Mouse (Mus musculus): ENCODE measurements around the gene A130010J15Rik. TPM values are rescaled to one million over a fixed set of nuclear protein-coding genes. Genes with fewer than 3 reads are reported as not detected.

Gene A130010J15Rik
- total and polyA plus RNA-seq, 2 experiments, result 3.5 to 8.1 TPM

GRCm38 (mm10) chr1:193195169-193195810, 27.4 kb downstream of the A130010J15Rik start:
- Histone ChIP-seq H3K4me3 (ENCODE audit: insufficient read depth, low read depth, low read length) (no peak overlapping the region), H3K9ac (ENCODE audit: low read depth, low read length) (no peak overlapping the region), H3K4me1 (ENCODE audit: control insufficient read depth, insufficient read depth, low read length) (no peaks in the 10 kb centered on the region), H3K27ac (replicated peaks; ENCODE audit: insufficient read depth, low read depth, low read length) (no peak overlapping the region), H3K79me2 (ENCODE audit: control insufficient read depth, insufficient read depth, low read length) (no peaks in the 10 kb centered on the region), H3K27me3 (ENCODE audit: control insufficient read depth, insufficient read depth, low read length) (no peaks in the 10 kb centered on the region), H3K36me3 (ENCODE audit: control insufficient read depth, insufficient read depth, low read length) (no peaks in the 10 kb centered on the region)
- no peak for DNase-seq (ENCODE audit: extremely low read depth, low read depth, low spot score)
- WGBS, result 79% methylated on average over 3 of the region's 3 CpGs
- no peak for TF ChIP-seq POLR2A (IDR thresholded peaks at IDR 0.05; ENCODE audit: extremely low read depth, insufficient read depth, low read length)
- no peak for TF ChIP-seq CTCF (IDR thresholded peaks at IDR 0.05; ENCODE audit: low read depth, low read length)

DNA sequence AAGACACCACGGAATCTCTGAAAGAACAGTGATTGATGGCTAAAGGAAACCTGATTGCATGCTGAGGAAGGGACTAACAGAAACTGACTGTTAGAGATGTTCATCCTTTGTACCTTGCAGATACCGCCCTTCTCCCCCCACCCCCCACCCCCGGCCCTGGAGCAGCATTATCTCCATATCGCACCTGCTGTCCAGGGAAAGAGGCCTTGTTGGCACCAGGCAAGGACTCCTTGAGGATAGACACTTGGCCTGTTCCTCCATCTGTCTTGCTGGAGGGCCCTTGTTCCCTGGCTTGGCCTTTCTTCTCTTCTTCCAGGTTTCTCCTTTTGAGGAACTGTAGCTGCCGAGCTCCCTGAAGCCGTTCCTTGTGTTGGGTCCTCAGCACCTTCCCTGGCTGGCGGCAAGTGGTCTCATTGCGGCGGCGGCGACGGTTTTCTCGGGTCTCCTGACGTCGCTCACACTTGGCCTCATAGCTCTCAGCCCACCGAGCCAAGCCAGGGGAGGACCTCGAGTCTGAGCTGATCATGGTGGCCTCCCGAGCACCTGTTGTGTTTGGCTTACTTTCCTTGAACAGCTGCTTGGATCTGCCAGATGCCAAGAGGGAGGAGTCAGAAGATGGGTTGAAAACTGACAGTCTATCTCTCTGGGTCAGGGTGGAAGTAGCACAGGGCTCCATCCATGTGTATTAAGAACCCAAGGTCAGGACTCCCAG, 29.8 kb downstream of the A130010J15Rik start:
- TF ChIP-seq CTCF (IDR thresholded peaks at IDR 0.05; ENCODE audit: low read depth, low read length), result no peak
- no peak for TF ChIP-seq POLR2A (IDR thresholded peaks at IDR 0.05; ENCODE audit: extremely low read depth, insufficient read depth, low read length)
- no peak overlapping the region for H3K27ac ChIP-seq (replicated peaks; ENCODE audit: insufficient read depth, low read depth, low read length)
- H3K36me3 ChIP-seq (ENCODE audit: control insufficient read depth, insufficient read depth, low read length), result no peaks in the 10 kb centered on the region
- H3K27me3 ChIP-seq (ENCODE audit: control insufficient read depth, insufficient read depth, low read length), result no peaks in the 10 kb centered on the region
- H3K4me1 ChIP-seq (ENCODE audit: control insufficient read depth, insufficient read depth, low read length), result no peaks in the 10 kb centered on the region
- H3K79me2 ChIP-seq (ENCODE audit: control insufficient read depth, insufficient read depth, low read length), result no peaks in the 10 kb centered on the region
- WGBS, result 91% methylated on average over 18 of the region's 18 CpGs
- DNase-seq (ENCODE audit: extremely low read depth, low read depth, low spot score), result no peak
- H3K9ac ChIP-seq (ENCODE audit: low read depth, low read length), result no peak overlapping the region
- H3K4me3 ChIP-seq (ENCODE audit: insufficient read depth, low read depth, low read length), result no peak overlapping the region

DNA sequence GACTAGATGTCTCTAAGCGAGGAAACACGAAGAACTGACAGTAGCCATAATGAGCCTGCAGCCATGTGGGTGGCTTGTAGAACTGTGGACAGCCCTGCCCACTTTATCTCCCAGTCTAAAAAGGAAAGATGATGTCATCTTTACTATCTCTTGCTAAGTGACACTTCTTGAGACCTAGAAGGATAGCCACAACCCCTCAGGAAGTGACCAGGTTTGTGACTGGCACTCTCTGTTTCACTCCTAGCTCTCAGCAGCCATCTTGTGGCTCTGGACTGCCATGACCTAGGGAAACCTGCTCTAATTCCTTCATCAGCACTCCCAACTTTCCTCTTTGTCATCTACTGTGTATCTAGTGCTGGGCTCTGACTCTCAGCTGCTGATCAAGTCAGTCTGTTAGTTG, 30.5 kb downstream of the A130010J15Rik start:
- Histone ChIP-seq H3K27ac (replicated peaks; ENCODE audit: insufficient read depth, low read depth, low read length) (no peak overlapping the region), H3K27me3 (ENCODE audit: control insufficient read depth, insufficient read depth, low read length) (no peaks in the 10 kb centered on the region), H3K4me3 (ENCODE audit: insufficient read depth, low read depth, low read length) (no peak overlapping the region), H3K36me3 (ENCODE audit: control insufficient read depth, insufficient read depth, low read length) (no peaks in the 10 kb centered on the region), H3K9ac (ENCODE audit: low read depth, low read length) (no peak overlapping the region), H3K79me2 (ENCODE audit: control insufficient read depth, insufficient read depth, low read length) (no peaks in the 10 kb centered on the region), H3K4me1 (ENCODE audit: control insufficient read depth, insufficient read depth, low read length) (no peaks in the 10 kb centered on the region)
- TF ChIP-seq POLR2A (IDR thresholded peaks at IDR 0.05; ENCODE audit: extremely low read depth, insufficient read depth, low read length) (no peak), CTCF (IDR thresholded peaks at IDR 0.05; ENCODE audit: low read depth, low read length) (peak; percentile 27; the same call in 1 of the 2 replicates)
- no peak for DNase-seq (ENCODE audit: extremely low read depth, low read depth, low spot score)
- 94% methylated on average over 2 of the region's 2 CpGs for WGBS

GRCm38 (mm10) chr1:193200640-193201382, 33.0 kb downstream of the A130010J15Rik start:
- H3K9ac ChIP-seq (ENCODE audit: low read depth, low read length), result no peak overlapping the region
- no peak for DNase-seq (ENCODE audit: extremely low read depth, low read depth, low spot score)
- 83% methylated on average over 8 of the region's 8 CpGs for WGBS
- peak overlapping the region; percentile 14; the same call in 1 of the 2 replicates for H3K27ac ChIP-seq (replicated peaks; ENCODE audit: insufficient read depth, low read depth, low read length)
- TF ChIP-seq POLR2A (IDR thresholded peaks at IDR 0.05; ENCODE audit: extremely low read depth, insufficient read depth, low read length) (no peak), CTCF (IDR thresholded peaks at IDR 0.05; ENCODE audit: low read depth, low read length) (no peak)
- H3K36me3 ChIP-seq (ENCODE audit: control insufficient read depth, insufficient read depth, low read length), result no peaks in the 10 kb centered on the region
- H3K79me2 ChIP-seq (ENCODE audit: control insufficient read depth, insufficient read depth, low read length), result no peaks in the 10 kb centered on the region
- H3K4me1 ChIP-seq (ENCODE audit: control insufficient read depth, insufficient read depth, low read length), result peaks cover 8% of the 10 kb centered on the region
- H3K27me3 ChIP-seq (ENCODE audit: control insufficient read depth, insufficient read depth, low read length), result no peaks in the 10 kb centered on the region
- peak overlapping the region; percentile 15; the same call in 1 of the 2 replicates for H3K4me3 ChIP-seq (ENCODE audit: insufficient read depth, low read depth, low read length)

GRCm38 (mm10) chr1:193201383-193201778, 33.5 kb downstream of the A130010J15Rik start, which contains the start of gene Traf3ip3:
Gene Traf3ip3 (minus strand): TSS chr1:193201703.
- peak within 1 kb of the TSS; percentile 15; the same call in 1 of the 2 replicates for H3K4me3 ChIP-seq (ENCODE audit: insufficient read depth, low read depth, low read length)
- H3K4me1 ChIP-seq (ENCODE audit: control insufficient read depth, insufficient read depth, low read length), result peaks cover 10% of the 10 kb centered on the region
- TF ChIP-seq POLR2A (IDR thresholded peaks at IDR 0.05; ENCODE audit: extremely low read depth, insufficient read depth, low read length) (no peak), CTCF (IDR thresholded peaks at IDR 0.05; ENCODE audit: low read depth, low read length) (no peak)
- no peaks in the 10 kb centered on the region for H3K27me3 ChIP-seq (ENCODE audit: control insufficient read depth, insufficient read depth, low read length)
- H3K9ac ChIP-seq (ENCODE audit: low read depth, low read length), result no peak within 1 kb of the TSS
- WGBS, result 76% methylated on average over 5 of the region's 5 CpGs
- no peaks in the 10 kb centered on the region for H3K79me2 ChIP-seq (ENCODE audit: control insufficient read depth, insufficient read depth, low read length)
- H3K27ac ChIP-seq (replicated peaks; ENCODE audit: insufficient read depth, low read depth, low read length), result peak within 1 kb of the TSS; percentile 14; the same call in 1 of the 2 replicates
- no peaks in the 10 kb centered on the region for H3K36me3 ChIP-seq (ENCODE audit: control insufficient read depth, insufficient read depth, low read length)
- peak; percentile 34 for DNase-seq (ENCODE audit: extremely low read depth, low read depth, low spot score)

Data from liver, adult 2 months (tissue).